Mouse (Mus musculus): ENCODE data around the gene Ubap1l.

DNA sequence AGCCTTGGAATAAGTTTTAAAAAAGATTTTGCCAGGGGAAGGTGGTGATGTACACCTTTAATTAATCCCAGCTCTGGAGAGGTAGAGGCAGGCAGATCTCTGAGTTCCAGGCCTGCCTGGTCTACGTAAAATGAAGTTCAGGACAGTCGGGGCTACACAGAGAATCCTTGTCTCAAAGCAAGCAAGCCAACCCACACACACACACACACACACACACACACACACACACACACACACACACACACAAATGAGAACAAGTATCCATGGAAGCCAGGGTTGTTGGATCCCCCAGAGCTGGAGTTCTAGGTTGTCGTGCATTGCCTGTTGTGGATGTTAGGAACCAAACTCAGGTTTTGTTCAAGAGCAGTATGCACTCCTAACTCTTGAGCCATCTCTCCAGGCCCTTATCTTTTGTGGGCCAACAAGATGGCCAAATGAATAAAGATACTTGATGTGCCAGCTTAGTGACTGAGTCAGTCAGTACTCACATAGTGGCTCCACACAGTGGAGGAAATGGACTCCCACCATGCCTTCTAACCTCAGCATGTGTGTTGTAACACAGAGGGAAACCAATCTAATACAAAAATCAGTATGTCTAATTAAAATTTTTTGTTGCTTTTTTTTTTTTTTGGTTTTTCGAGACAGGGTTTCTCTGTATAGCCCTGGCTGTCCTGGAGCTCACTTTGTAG, 48.0 kb upstream of the Ubap1l start:
- TF ChIP-seq TAL1 (IDR thresholded peaks at IDR 0.05; ENCODE audit: low read length) (no peak), GATA1 (IDR thresholded peaks at IDR 0.05; ENCODE audit: low read length) (no peak)

All from erythroblast, embryonic 14.5 days (primary cell).